Mouse (Mus musculus) heart, postnatal 0 days (tissue): ENCODE data around the gene E2f8. TPM values are rescaled to one million over a fixed set of nuclear protein-coding genes. Genes with fewer than 3 reads are reported as not detected.

Experiments
- ATAC-seq: fragments of 200-750 bp; cut with Nextera tagmentation; 2 replicates; pipeline ENCODE4 v1.8.0; 2017; ENCODE audit warnings: low read depth, moderate number of reproducible peaks, moderate library complexity; ENCODE audit not compliant: insufficient read depth
- DNase-seq: peaks from one replicate; pipeline ENCODE4 v3.0.0-alpha.2; 2016; ENCODE audit warnings: low spot score
- H3K27ac ChIP-seq: fragments of 300-500 bp; sonication (generic); 2 replicates; pipeline ENCODE4 v1.5.1; 2014; ENCODE audit warnings: low read depth, mild to moderate bottlenecking
- H3K27me3 ChIP-seq: fragments of 300-500 bp; sonication (generic); 2 replicates; pipeline ENCODE4 v1.6.1; 2014; ENCODE audit warnings: low read length, mixed read lengths; ENCODE audit not compliant: control insufficient read depth, insufficient read depth
- H3K36me3 ChIP-seq: fragments of 300-500 bp; sonication (generic); replicated peaks from 2 replicates; pipeline ENCODE4 v1.6.1; 2014; ENCODE audit warnings: low read length, mixed read lengths; ENCODE audit not compliant: control insufficient read depth, insufficient read depth
- H3K4me1 ChIP-seq: fragments of 300-500 bp; sonication (generic); 2 replicates; pipeline ENCODE4 v1.6.1; 2014; ENCODE audit warnings: antibody characterized with exemption; ENCODE audit not compliant: control insufficient read depth, insufficient read depth
- H3K4me2 ChIP-seq: fragments of 300-500 bp; sonication (generic); 2 replicates; pipeline ENCODE4 v1.6.1; 2014; ENCODE audit warnings: low read depth, mild to moderate bottlenecking, low read length, moderate library complexity
- H3K4me3 ChIP-seq: fragments of 300-500 bp; sonication (generic); 2 replicates; pipeline ENCODE4 v1.5.1; 2014; ENCODE audit warnings: low read depth, low read length
- H3K9ac ChIP-seq: fragments of 300-500 bp; sonication (generic); replicated peaks from 2 replicates; pipeline ENCODE4 v1.6.1; 2014; ENCODE audit warnings: low read depth, low read length, mixed read lengths
- H3K9me3 ChIP-seq: fragments of 300-500 bp; sonication (generic); replicated peaks from 2 replicates; pipeline ENCODE4 v1.6.1; 2016; ENCODE audit warnings: low read length; ENCODE audit not compliant: control insufficient read depth
- CTCF ChIP-seq: IDR thresholded peaks from 2 replicates; pipeline ENCODE4 v1.5.1; 2016; ENCODE audit warnings: antibody characterized with exemption, control low read depth, low read depth
- EP300 ChIP-seq: IDR thresholded peaks from 2 replicates; pipeline ENCODE4 v1.6.1; 2016; ENCODE audit warnings: antibody characterized with exemption, low read depth
- whole genome bisulfite sequencing: fragments of 180-500 bp; shearing (Covaris S2); extraction: QIAGEN DNeasy Blood & Tissue Kit; methylation state at CpG from one replicate; pipeline ENCODE4 v1.1.7; 2014; 5-methylcytosine and 5-hydroxymethylcytosine counted together
- polyA plus RNA-seq: library from polyadenylated mRNA; unstranded; fragments of >200 nt; fragmentation: Nextera tagmentation; extraction: Ambion mirVana; gene quantifications from 2 replicates; pipeline ENCODE4 v1.2.1, GENCODE M21; 2015
- total RNA-seq: library from RNA; depleted of rRNA; stranded (reverse); fragments of >200 nt; gene quantifications from 2 replicates; pipeline ENCODE4 v1.2.3, GENCODE M21; 2014; ENCODE audit warnings: low replicate concordance; rRNA removed

The E2f8 gene
- total and polyA plus RNA-seq, 2 experiments from 2014 or later: 3.0 to 5.9 TPM

DNA sequence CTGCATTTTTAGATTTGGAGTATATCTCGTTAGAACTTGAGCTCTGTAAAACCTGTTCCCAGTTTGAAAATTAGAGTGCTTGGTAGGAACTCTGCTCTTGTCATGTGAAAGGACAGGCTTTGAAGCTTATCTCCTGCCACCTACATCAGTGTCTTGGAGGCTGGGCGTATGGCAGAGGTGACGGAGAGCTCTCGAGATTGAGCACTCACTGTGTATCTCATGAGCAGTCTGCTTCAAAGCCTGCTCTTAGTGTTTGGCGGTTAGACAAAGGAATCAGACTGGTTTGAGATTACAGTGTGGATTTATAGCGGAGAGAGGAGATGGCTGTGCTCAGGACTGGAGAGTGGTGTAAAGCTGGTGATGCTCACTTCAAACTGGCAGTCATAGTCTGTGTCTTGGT, 56.2 kb downstream of the E2f8 start:
- no peaks in the 10 kb centered on the region for H3K27me3 ChIP-seq
- WGBS: 40% methylated on average over 6 of the region's 6 CpGs
- peaks cover 48% of the 10 kb centered on the region for H3K36me3 ChIP-seq
- no peak overlapping the region for H3K9ac ChIP-seq
- TF ChIP-seq CTCF (no peak), EP300 (no peak)
- no peak overlapping the region for H3K4me2 ChIP-seq
- H3K27ac ChIP-seq: 0 out of 2 replicates have a peak overlapping the region, but pooled peaks have one; percentile 13
- DNase-seq (no peak), ATAC-seq (peak; percentile 23; the same call in 1 of the 2 replicates)
- H3K4me3 ChIP-seq: no peak overlapping the region
- H3K9me3 ChIP-seq: no peaks in the 10 kb centered on the region
- peaks cover 21% of the 10 kb centered on the region for H3K4me1 ChIP-seq

DNA sequence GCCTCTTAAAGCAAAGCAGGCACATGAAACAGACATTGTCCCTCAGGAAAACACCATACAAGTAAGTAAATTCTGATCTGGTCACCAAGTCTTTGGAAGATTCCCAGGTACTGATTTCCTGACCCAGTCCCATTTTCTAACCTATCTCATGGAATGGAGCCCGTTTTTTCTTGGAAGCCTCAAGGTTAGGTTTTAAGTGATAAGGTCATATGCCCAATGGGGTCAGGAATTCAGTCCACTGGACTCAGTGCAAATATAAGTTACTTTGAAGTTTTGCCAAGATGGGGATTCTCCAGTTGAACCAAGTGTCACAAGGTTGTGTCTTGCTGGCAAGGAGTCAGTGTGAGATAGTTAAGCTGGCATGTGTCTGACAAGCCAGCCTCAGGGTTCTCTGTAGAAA, 56.7 kb downstream of the E2f8 start:
- Histone ChIP-seq H3K27me3 (no peaks in the 10 kb centered on the region), H3K9me3 (no peaks in the 10 kb centered on the region), H3K9ac (no peak overlapping the region), H3K27ac (no peak overlapping the region), H3K36me3 (peaks cover 53% of the 10 kb centered on the region), H3K4me1 (peaks cover 21% of the 10 kb centered on the region), H3K4me2 (no peak overlapping the region), H3K4me3 (no peak overlapping the region)
- 34% methylated on average over 1 of the region's 1 CpGs for WGBS
- no peak for TF ChIP-seq CTCF
- no peak for TF ChIP-seq EP300
- ATAC-seq: no peak
- DNase-seq: no peak

DNA sequence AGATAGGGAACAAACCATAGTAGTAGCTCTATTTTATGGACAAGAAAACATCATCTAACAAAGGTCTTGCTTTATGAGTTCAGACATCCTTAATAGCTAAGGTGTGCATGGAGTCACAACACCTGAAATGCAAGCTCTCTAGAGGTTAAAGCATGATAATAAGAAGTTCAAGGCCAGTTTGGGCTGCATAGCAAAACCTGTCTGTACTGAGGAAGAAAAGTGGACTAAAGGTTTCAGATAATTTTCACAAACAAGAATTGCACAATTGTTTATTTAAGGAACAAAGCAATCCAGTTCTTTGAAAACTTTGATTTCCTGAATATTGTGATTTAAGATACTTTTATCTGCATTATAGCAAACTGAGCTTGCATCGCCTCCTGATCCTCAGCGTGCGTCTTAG, 57.8 kb downstream of the E2f8 start:
- ATAC-seq: no peak
- Histone ChIP-seq H3K4me3 (no peak overlapping the region), H3K36me3 (peaks cover 62% of the 10 kb centered on the region), H3K27me3 (no peaks in the 10 kb centered on the region), H3K4me2 (no peak overlapping the region), H3K4me1 (peaks cover 18% of the 10 kb centered on the region), H3K27ac (no peak overlapping the region), H3K9me3 (no peaks in the 10 kb centered on the region), H3K9ac (no peak overlapping the region)
- WGBS: 96% methylated on average over 3 of the region's 3 CpGs
- DNase-seq: no peak
- TF ChIP-seq CTCF (no peak), EP300 (no peak)

DNA sequence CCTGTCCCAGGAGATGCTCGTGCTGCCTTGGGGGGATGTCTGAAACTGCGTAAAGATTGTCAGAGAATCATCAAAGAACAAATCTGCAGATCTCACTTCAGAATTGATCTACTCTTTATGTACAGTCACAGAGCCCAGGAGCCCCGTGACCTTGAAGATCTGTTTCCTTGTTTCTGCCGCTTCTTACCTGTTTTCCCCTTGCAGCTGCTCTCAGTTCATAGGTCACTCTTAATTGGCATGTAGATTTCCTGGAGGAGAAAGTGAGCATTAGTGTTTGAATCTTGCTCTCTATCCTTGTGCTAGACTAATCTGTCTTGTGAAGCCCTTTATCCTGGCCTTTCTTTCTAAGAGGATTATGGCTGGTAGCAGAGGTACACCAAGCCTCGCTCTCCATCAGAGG, 59.7 kb downstream of the E2f8 start:
- WGBS: 93% methylated on average over 5 of the region's 5 CpGs
- Histone ChIP-seq H3K4me3 (no peak overlapping the region), H3K4me1 (peaks cover 18% of the 10 kb centered on the region), H3K27me3 (no peaks in the 10 kb centered on the region), H3K9ac (no peak overlapping the region), H3K27ac (no peak overlapping the region), H3K9me3 (no peaks in the 10 kb centered on the region), H3K36me3 (peaks cover 75% of the 10 kb centered on the region), H3K4me2 (no peak overlapping the region)
- TF ChIP-seq EP300 (no peak), CTCF (no peak)
- DNase-seq (no peak), ATAC-seq (no peak)

Other genes starting within 250 kb of the E2f8 start
- gene Mrgprb3, start 237.8 kb downstream of the E2f8 start, total RNA-seq: not detected in 2 replicates
- gene Mrgprb3, start 237.8 kb downstream of the E2f8 start, polyA plus RNA-seq: not detected in 2 replicates
- 51.6 and 58.5 TPM in 2 replicates for gene Zdhhc13, start 92.6 kb downstream of the E2f8 start, total RNA-seq
- 26.9 and 29.5 TPM in 2 replicates for gene Zdhhc13, start 92.6 kb downstream of the E2f8 start, polyA plus RNA-seq
- gene Csrp3, start 33.6 kb downstream of the E2f8 start, total RNA-seq: 1,353 and 1,464 TPM in 2 replicates
- 1,907 and 1,928 TPM in 2 replicates for gene Csrp3, start 33.6 kb downstream of the E2f8 start, polyA plus RNA-seq
- 54.8 and 77.9 TPM in 2 replicates for gene Nav2, start 27.1 kb upstream of the E2f8 start, total RNA-seq
- 20.4 and 22.8 TPM in 2 replicates for gene Nav2, start 27.1 kb upstream of the E2f8 start, polyA plus RNA-seq